Comparison of ENCODE assay signal across 8 mouse cellular contexts in genomic region chr15:97778311-97779098, GRCm38 (mm10). TPM values are rescaled to one million over a fixed set of nuclear protein-coding genes. Genes with fewer than 3 reads are reported as not detected.
DNase-seq lines count a peak whose midpoint lies in the region; ATAC-seq lines count a peak whose summit lies in the region.

Gene Slc48a1, plus strand, starts transcription at chr15:97778520.

- H3K9ac ChIP-seq in forebrain, embryonic 12.5 days, result no peak within 1 kb of the TSS

- peak; percentile 42 to 71 for DNase-seq in lung, adult 18-20 months
- DNase-seq in lung, postnatal 4 days, result no peak
- no peak for DNase-seq in hindbrain, embryonic 10.5 days (ENCODE audit: low spot score)
- DNase-seq in left cerebral cortex, adult 8-10 months (ENCODE audit: low spot score in 2 of 2), result no peak
- DNase-seq in right cerebral cortex, postnatal 36 days (ENCODE audit: low spot score in 2 of 2), result no peak
- DNase-seq in cerebellum, postnatal 10 days, result no peak

- no peaks in the 10 kb centered on the region for H3K9me3 ChIP-seq in forebrain, embryonic 12.5 days
- no peaks in the 10 kb centered on the region for H3K9me3 ChIP-seq in hindbrain, embryonic 10.5 days

- ATAC-seq in forebrain, embryonic 12.5 days (ENCODE audit: low FRiP score), result no peak
- no peak for ATAC-seq in megakaryocyte progenitor cell, adult 5-6 weeks (replicated peaks; ENCODE audit: poor library complexity)

- H3K27me3 ChIP-seq in forebrain, embryonic 12.5 days, result peaks cover 43% of the 10 kb centered on the region
- H3K27me3 ChIP-seq in hindbrain, embryonic 10.5 days (ENCODE audit: insufficient read depth, poor library complexity, severe bottlenecking), result peaks cover 53% of the 10 kb centered on the region

- 85% methylated on average over 8 of the region's 8 CpGs for WGBS in forebrain, embryonic 12.5 days
- 72% methylated on average over 8 of the region's 8 CpGs for WGBS in hindbrain, embryonic 10.5 days

- peaks cover 17% of the 10 kb centered on the region for H3K4me1 ChIP-seq in forebrain, embryonic 12.5 days
- H3K4me1 ChIP-seq in hindbrain, embryonic 10.5 days (replicated peaks), result peaks cover 40% of the 10 kb centered on the region

- no peak within 1 kb of the TSS for H3K27ac ChIP-seq in forebrain, embryonic 12.5 days
- 0 out of 2 replicates have a peak within 1 kb of the TSS, but pooled peaks have one; percentile 40 for H3K27ac ChIP-seq in hindbrain, embryonic 10.5 days

- H3K4me2 ChIP-seq in forebrain, embryonic 12.5 days, result no peak within 1 kb of the TSS

- no peaks in the 10 kb centered on the region for H3K36me3 ChIP-seq in forebrain, embryonic 12.5 days (replicated peaks)
- H3K36me3 ChIP-seq in hindbrain, embryonic 10.5 days, result no peaks in the 10 kb centered on the region

- no peak within 1 kb of the TSS for H3K4me3 ChIP-seq in forebrain, embryonic 12.5 days (replicated peaks)
- no peak within 1 kb of the TSS for H3K4me3 ChIP-seq in hindbrain, embryonic 10.5 days

RNA-seq across cellular contexts. Expression of gene Slc48a1, which starts in this region (rescaled TPM):
- polyA plus RNA-seq in forebrain, embryonic 12.5 days (2016; fragmentation: Nextera tagmentation; extraction: Ambion mirVana), result 36.6 and 38.1 TPM in 2 replicates
- polyA plus RNA-seq in hindbrain, embryonic 10.5 days (2016; fragmentation: Nextera tagmentation; extraction: Ambion mirVana), result 28.8 and 31.3 TPM in 2 replicates
- total RNA-seq in left cerebral cortex, adult 8-10 months (2022), result 100 to 1,000 TPM; 149 to 181 (median 177) TPM
- total RNA-seq in megakaryocyte progenitor cell, adult 5-6 weeks (2015), result 83.0 and 94.4 TPM in 2 replicates
- 62.7 and 70.0 TPM in 2 replicates for total RNA-seq in megakaryocyte progenitor cell, adult 5-6 weeks (2017)

Comparison
In these comparisons a context has a peak if more than half of its experiments do, and no peak if none do; other contexts are left out.
1. DNase-seq: peak in lung, adult 18-20 months (2 of 2); none in lung, postnatal 4 days (0 of 2), hindbrain, embryonic 10.5 days (single experiment), left cerebral cortex, adult 8-10 months (0 of 2), right cerebral cortex, postnatal 36 days (0 of 2) and cerebellum, postnatal 10 days (0 of 2).